Mouse (Mus musculus) hindbrain, embryonic 14.5 days (tissue): Measurements from ENCODE around the gene Olfr854. TPM values are rescaled to one million over a fixed set of nuclear protein-coding genes. Genes with fewer than 3 reads are reported as not detected.

ENCODE experiments used
- ATAC-seq: fragments of 200-750 bp; cut with Nextera tagmentation; 2 replicates; pipeline ENCODE4 v1.8.0; 2017; ENCODE audit warnings: moderate number of reproducible peaks, mild to moderate bottlenecking, moderate TSS enrichment, moderate library complexity; ENCODE audit not compliant: low FRiP score
- DNase-seq: peaks from one replicate; pipeline ENCODE4 v3.0.0-alpha.2; 2015; ENCODE audit warnings: low spot score
- H3K27ac ChIP-seq: fragments of 300-500 bp; sonication (generic); 2 replicates; pipeline ENCODE4 v1.5.1; 2014; ENCODE audit warnings: mild to moderate bottlenecking, moderate library complexity
- H3K27me3 ChIP-seq: fragments of 300-500 bp; sonication (generic); 2 replicates; pipeline ENCODE4 v1.6.1; 2014; ENCODE audit warnings: mild to moderate bottlenecking, low read length, mixed read lengths; ENCODE audit not compliant: control insufficient read depth, insufficient read depth
- H3K36me3 ChIP-seq: fragments of 300-500 bp; sonication (generic); replicated peaks from 2 replicates; pipeline ENCODE4 v1.6.1; 2014; ENCODE audit not compliant: control insufficient read depth, insufficient read depth
- H3K4me1 ChIP-seq: fragments of 300-500 bp; sonication (generic); replicated peaks from 2 replicates; pipeline ENCODE4 v1.6.1; 2014; ENCODE audit warnings: antibody characterized with exemption, low read length, mixed read lengths; ENCODE audit not compliant: control insufficient read depth, insufficient read depth
- H3K4me2 ChIP-seq: fragments of 300-500 bp; sonication (generic); replicated peaks from 2 replicates; pipeline ENCODE4 v1.6.1; 2014; ENCODE audit warnings: mild to moderate bottlenecking, moderate library complexity
- H3K4me3 ChIP-seq: fragments of 300-500 bp; sonication (generic); replicated peaks from 2 replicates; pipeline ENCODE4 v1.5.1; 2014; ENCODE audit warnings: mild to moderate bottlenecking, low read length
- H3K9ac ChIP-seq: fragments of 300-500 bp; sonication (generic); 2 replicates; pipeline ENCODE4 v1.6.1; 2014
- H3K9me3 ChIP-seq: fragments of 300-500 bp; sonication (generic); 2 replicates; pipeline ENCODE4 v1.6.1; 2016; ENCODE audit warnings: low read length; ENCODE audit not compliant: control insufficient read depth
- WGBS: fragments of 180-500 bp; shearing (Covaris S2); extraction: QIAGEN DNeasy Blood & Tissue Kit; methylation state at CpG from one replicate; pipeline ENCODE4 v1.1.7; 2014; 5-methylcytosine and 5-hydroxymethylcytosine counted together
- polyA plus RNA-seq: library from polyadenylated mRNA; unstranded; fragments of >200 nt; fragmentation: Nextera tagmentation; extraction: Ambion mirVana; gene quantifications from 2 replicates; pipeline ENCODE4 v1.2.1, GENCODE M21; 2014

The Olfr854 gene
- not detected in 2 replicates for polyA plus RNA-seq

GRCm38 (mm10) chr9:19567282-19567681 lies at the start of gene Olfr854:
Gene Olfr854, minus strand, starts transcription at chr9:19567382.
- DNase-seq (no peak), ATAC-seq (no peak)
- Histone ChIP-seq H3K27me3 (no peaks in the 10 kb centered on the region), H3K4me2 (no peak within 1 kb of the TSS), H3K4me3 (no peak within 1 kb of the TSS), H3K9me3 (peaks cover 14% of the 10 kb centered on the region; the same call in 1 of the 2 replicates), H3K27ac (no peak within 1 kb of the TSS), H3K9ac (no peak within 1 kb of the TSS), H3K36me3 (no peaks in the 10 kb centered on the region), H3K4me1 (no peaks in the 10 kb centered on the region)
- WGBS: 82% methylated on average over 1 of the region's 1 CpGs

GRCm38 (mm10) chr9:19582317-19582716 lies 15.1 kb upstream of the Olfr854 start, which contains the start of gene Olfr855:
Gene Olfr855, plus strand, starts transcription at chr9:19582617.
- no peak within 1 kb of the TSS for H3K27ac ChIP-seq
- no peaks in the 10 kb centered on the region for H3K9me3 ChIP-seq
- H3K9ac ChIP-seq: no peak within 1 kb of the TSS
- no peak within 1 kb of the TSS for H3K4me2 ChIP-seq
- H3K36me3 ChIP-seq: no peaks in the 10 kb centered on the region
- ATAC-seq: no peak
- no peaks in the 10 kb centered on the region for H3K27me3 ChIP-seq
- H3K4me1 ChIP-seq: no peaks in the 10 kb centered on the region
- no peak within 1 kb of the TSS for H3K4me3 ChIP-seq
- no peak for DNase-seq

- no peak within 1 kb of the TSS for H3K4me2 ChIP-seq
- H3K9ac ChIP-seq: no peak within 1 kb of the TSS
- H3K4me1 ChIP-seq: no peaks in the 10 kb centered on the region
- H3K27me3 ChIP-seq: no peaks in the 10 kb centered on the region
- H3K9me3 ChIP-seq: peaks cover 27% of the 10 kb centered on the region
- no peak within 1 kb of the TSS for H3K27ac ChIP-seq
- no peak within 1 kb of the TSS for H3K4me3 ChIP-seq
- no peaks in the 10 kb centered on the region for H3K36me3 ChIP-seq
- ATAC-seq: no peak
- 83% methylated on average over 1 of the region's 1 CpGs for WGBS
- no peak for DNase-seq
Measured at GRCm38 (mm10) chr9:19540976-19541375, 26.2 kb downstream of the Olfr854 start, which contains the start of gene Olfr853. Gene Olfr853, minus strand, starts transcription at chr9:19541076.

Other genes starting within 250 kb of the Olfr854 start
- not detected in 2 replicates for gene Olfr845, start 230.9 kb downstream of the Olfr854 start, polyA plus RNA-seq
- gene Olfr846, start 203.4 kb downstream of the Olfr854 start, polyA plus RNA-seq: not detected in 2 replicates
- gene Olfr847, start 188.7 kb downstream of the Olfr854 start, polyA plus RNA-seq: not detected in 2 replicates
- gene Olfr849, start 127.1 kb downstream of the Olfr854 start, polyA plus RNA-seq: not detected in 2 replicates
- gene Olfr850, start 89.1 kb downstream of the Olfr854 start, polyA plus RNA-seq: not detected in 2 replicates
- gene Olfr851, start 74.1 kb downstream of the Olfr854 start, polyA plus RNA-seq: not detected in 2 replicates
- gene Olfr853, start 26.3 kb downstream of the Olfr854 start, polyA plus RNA-seq: not detected in 2 replicates
- not detected in 2 replicates for gene Olfr855, start 15.2 kb upstream of the Olfr854 start, polyA plus RNA-seq
- 34.3 and 34.8 TPM in 2 replicates for gene Zfp317, start 54.7 kb upstream of the Olfr854 start, polyA plus RNA-seq
- gene Olfr857, start 142.1 kb upstream of the Olfr854 start, polyA plus RNA-seq: not detected in 2 replicates
- not detected in 2 replicates for gene Olfr58, start 212.9 kb upstream of the Olfr854 start, polyA plus RNA-seq
- not detected in 2 replicates for gene Olfr859, start 237.5 kb upstream of the Olfr854 start, polyA plus RNA-seq